Mouse (Mus musculus): ENCODE measurements around the gene Abcc3.

Gene Abcc3

DNA sequence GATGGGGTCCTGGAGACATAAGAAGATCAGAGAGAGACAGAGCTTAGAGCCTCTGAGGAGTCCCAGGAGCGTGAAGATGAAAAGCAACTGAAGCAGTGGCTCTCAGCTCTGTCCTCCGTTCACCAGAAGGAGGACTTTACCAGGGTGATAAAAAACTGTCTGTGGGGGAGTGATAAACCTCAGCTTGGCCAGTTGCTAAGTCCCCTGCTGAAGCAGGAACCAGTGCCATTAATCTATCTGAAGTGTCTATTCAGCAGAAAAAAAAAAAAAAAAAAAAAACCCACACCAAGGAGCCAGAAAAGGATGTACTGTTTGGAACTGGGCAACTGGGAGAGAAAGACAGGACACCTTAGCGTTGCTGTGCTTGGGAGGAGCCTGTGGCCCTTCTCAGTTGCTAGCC, 41.7 kb downstream of the Abcc3 start:
- no peak for DNase-seq (ENCODE audit: low spot score)

- DNase-seq (ENCODE audit: low spot score): no peak
Measured at GRCm38 (mm10) chr11:94350337-94350736, 42.5 kb downstream of the Abcc3 start.

DNA sequence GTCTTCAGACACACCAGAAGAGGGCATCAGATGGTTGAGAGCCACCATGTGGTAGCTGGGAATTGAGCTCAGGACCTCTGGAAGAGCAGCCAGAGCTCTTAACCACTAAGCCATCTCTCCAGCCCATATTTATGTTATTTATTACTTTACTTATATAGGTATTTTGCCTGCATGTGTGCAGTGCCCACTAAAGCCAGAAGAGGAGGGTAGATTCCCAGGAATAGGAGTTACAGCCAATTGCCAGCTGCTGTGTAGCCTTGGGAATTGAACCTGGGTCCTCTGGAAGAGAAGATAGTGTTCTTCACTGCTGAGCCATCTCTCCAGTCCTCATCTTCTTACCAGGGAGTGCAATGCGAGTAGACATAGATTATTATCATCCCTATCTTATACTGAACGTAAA, 43.0 kb downstream of the Abcc3 start:
- DNase-seq (ENCODE audit: low spot score): no peak

DNA sequence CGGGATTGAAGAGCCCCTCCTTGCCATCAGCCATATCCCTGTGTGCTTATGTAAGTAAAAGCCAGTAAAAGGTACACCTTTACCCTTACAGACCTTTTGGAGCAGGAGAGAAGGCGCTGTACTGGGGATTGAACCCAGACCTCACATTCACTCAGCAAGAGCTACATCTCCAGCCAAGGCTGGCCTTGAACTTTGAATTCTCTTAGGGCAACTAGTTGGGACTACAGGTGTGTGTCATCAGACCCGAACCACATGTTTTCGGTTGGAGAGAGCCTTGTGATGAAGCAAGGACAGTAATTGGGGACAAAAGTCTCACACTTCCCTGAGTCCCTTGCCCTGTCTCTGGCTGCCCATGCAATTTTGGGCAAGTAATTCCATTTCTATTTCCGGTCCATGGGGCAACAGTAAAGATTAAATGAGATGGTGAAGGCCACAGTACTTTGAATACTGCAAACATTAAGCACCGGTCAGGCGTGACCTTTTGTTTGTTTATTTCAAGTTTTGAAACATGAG, 45.7 kb downstream of the Abcc3 start:
- DNase-seq (ENCODE audit: low spot score): no peak

GRCm38 (mm10) chr11:94346611-94347010, 46.2 kb downstream of the Abcc3 start:
- DNase-seq (ENCODE audit: low spot score): no peak

GRCm38 (mm10) chr11:94345926-94346325, 46.9 kb downstream of the Abcc3 start:
- DNase-seq (ENCODE audit: low spot score): no peak

DNA sequence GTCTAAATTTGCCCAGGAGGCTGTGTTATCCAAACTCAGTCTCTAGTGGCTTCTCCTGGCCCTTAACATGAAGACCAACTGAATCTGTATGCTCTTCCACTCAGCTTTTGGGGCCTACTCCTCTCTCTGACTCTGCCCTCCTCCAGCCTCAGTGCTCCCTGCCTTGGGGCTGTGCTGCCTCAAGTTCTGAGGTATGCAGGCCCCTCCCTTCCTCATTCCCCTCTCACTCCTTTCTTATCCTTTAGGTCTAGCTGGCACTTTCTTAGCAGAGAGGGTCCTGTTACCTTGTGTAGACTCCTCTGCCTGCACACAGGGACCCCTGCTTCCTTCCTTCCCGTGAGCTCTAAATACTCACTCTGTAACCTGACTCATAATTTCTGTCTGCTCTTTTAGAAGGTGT, 48.3 kb downstream of the Abcc3 start:
- no peak for DNase-seq (ENCODE audit: low spot score)

GRCm38 (mm10) chr11:94343955-94344358, 48.8 kb downstream of the Abcc3 start:
- no peak for DNase-seq (ENCODE audit: low spot score)

GRCm38 (mm10) chr11:94342114-94342905, 50.5 kb downstream of the Abcc3 start:
- no peak for DNase-seq (ENCODE audit: low spot score)

DNA sequence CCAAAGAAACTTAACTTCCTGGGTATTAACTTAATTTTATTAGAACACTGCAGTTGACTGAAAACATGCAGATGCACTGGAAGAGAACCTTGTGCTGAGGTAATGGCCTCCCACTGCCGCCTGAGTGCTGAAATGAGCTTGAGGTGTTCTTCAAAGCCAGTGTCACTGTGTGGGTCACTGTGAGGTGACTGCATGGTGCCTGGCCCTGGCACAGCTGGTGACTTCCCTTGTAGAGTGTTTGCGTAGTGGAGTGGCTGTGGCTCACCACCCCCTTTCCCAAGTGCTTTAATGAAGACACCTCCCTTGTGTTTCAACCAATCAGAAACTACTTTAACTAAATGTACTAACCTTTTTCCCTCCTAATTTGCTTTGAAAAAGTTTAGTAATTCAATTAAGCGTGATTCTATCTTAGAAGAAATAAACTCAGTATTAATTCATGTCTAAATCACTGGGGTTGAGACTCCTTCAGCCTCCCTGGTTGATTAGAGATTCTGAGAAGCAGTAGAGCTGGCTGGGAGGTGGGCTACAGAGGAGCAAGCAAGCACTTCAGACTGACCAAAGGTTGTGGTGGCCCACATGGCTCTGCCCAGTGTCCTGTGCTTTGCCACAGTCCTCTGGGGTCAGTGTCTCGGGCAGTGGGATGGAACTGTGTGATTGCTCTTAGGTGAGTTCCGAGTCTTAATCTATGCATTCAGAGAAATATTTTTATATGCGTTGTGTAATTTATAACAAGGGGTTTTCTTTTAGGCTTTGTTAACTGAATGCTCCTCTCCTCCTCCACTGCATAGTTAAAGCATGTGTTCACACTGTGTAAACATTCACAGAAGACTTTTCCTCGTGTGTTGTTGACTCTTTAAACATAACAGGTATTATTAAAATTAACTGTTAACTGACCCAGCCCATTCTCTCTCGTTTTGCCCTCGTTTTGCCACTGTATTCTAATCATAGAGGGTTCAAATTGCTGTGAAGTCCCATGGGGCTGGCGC, 51.6 kb downstream of the Abcc3 start:
- no peak for DNase-seq (ENCODE audit: low spot score)

- DNase-seq (ENCODE audit: low spot score): no peak
Measured at GRCm38 (mm10) chr11:94339732-94340585, 52.8 kb downstream of the Abcc3 start.

DNA sequence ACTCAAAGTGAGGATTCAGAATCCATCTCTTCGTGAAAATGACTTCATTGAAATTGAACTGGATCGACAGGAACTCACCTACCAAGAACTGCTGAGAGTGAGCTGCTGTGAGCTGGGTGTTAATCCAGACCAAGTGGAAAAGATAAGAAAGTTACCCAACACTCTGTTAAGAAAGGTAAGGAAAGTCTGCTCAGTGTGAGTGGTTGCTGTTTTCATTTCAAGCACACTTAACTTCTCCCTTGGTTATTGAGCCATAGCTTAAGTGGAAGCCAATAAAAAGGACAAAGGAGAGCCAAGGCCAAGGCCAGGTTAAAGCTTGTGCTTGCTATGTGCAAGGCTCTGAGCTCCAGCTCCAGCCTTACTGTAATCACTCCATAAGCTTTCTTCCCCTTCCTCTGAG, 54.5 kb downstream of the Abcc3 start:
- no peak for DNase-seq (ENCODE audit: low spot score)

DNA sequence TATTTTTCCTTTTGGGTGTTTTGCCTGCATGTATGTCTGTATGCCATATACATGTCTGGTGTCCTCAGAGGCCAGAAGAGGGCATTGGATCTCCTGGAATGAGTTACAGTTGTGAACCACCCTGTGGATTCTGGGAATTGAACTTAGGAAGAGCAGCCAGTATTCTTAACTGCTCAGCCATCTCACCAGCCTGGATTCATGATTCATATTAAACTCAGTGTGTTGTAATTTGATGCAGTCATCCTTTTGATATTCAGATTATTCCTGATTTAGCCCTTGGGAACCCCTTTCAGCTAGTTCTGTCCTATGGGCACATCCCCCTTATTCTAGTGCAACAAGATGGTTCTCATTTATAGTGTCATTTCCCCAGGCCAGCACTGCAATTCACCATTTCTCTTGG, 56.2 kb downstream of the Abcc3 start:
- no peak for DNase-seq (ENCODE audit: low spot score)

DNA sequence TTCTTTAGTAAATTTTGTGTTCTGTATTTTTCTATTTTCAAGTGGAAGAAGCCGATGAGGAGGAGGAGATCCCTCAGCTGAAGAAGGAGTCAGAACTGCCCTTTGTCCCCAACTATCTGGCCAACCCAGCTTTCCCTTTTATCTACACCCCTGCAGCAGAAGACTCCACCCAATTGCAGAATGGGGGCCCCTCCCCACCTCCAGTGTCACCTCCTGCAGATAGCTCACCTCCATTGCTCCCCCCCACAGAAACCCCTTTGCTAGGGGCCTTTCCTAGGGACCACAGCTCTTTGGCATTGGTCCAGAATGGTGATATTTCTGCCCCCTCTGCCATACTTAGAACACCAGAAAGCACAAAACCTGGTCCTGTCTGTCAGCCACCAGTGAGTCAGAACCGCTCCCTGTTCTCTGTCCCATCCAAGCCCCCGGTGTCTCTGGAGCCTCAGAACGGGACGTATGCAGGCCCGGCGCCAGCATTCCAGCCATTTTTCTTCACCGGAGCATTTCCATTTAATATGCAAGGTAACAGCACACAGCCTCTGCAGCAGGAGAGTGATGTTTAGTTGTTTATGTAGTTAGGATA, 58.3 kb downstream of the Abcc3 start:
- DNase-seq (ENCODE audit: low spot score): no peak

- DNase-seq (ENCODE audit: low spot score): no peak
Measured at GRCm38 (mm10) chr11:94332726-94333125, 60.1 kb downstream of the Abcc3 start.

DNA sequence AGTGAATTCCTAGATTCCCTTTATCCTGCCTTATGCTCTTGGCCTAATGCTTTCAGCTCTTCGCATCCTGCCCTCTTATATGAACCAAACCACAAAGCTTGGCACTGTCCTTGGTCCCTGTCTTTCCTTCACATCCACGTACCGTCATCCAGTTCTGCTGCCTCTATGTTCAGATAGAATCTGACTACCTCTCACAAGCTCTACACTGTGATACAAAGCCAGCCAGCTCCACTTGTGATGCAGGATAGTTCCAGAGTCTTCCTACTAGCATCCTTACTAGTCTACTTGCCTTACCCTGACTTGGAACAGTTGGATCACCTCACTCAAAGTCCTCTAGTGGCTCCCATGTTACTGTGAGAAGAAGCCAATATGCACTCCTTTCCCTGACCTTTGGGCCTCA, 62.6 kb downstream of the Abcc3 start:
- DNase-seq (ENCODE audit: low spot score): no peak

- no peak for DNase-seq (ENCODE audit: low spot score)
Measured at GRCm38 (mm10) chr11:94329270-94329891, 63.4 kb downstream of the Abcc3 start.

GRCm38 (mm10) chr11:94328644-94329025, 64.2 kb downstream of the Abcc3 start:
- no peak for DNase-seq (ENCODE audit: low spot score)

- peak; percentile 77 for DNase-seq (ENCODE audit: low spot score)
Measured at GRCm38 (mm10) chr11:94327693-94328643, 64.8 kb downstream of the Abcc3 start, which contains the start of gene Ankrd40. Ankrd40 (plus strand) TSS chr11:94328001.

DNA sequence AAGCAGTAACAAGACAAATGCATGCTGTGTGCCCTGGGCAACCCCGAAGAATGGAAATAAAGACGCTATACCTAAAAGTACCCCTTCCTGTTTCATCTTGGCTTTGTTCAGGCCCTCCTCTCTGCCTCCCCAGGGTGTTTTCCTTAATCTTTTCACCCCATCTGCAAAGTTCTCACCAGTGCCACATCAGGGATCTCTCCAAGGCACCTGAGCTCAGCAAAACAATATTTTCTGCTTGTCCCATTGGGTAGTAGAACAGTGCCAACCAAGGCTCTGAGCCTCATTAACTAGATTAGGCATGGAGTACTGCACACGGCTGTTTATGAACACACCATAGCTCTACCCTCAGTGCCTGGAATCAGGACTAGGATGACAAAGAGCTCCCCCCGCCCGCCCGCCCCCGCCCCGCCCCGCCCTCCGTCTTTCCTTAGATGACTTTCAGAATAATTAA, 65.8 kb downstream of the Abcc3 start:
- DNase-seq (ENCODE audit: low spot score): no peak
